Mouse (Mus musculus) kidney, adult 2 months (tissue): ENCODE data around the gene BC016579. TPM values are rescaled to one million over a fixed set of nuclear protein-coding genes. Genes with fewer than 3 reads are reported as not detected.

ENCODE experiments used
- DNase-seq: peaks from one replicate; pipeline ENCODE4 v3.0.0; 2021
- H3K27ac ChIP-seq: fragments of 200-500 bp; 2 replicates; pipeline ENCODE4 v1.5.1; 2012; ENCODE audit warnings: low read depth, low read length, control low read depth, inconsistent platforms; ENCODE audit not compliant: insufficient read depth
- H3K27me3 ChIP-seq: fragments of 200-500 bp; replicated peaks from 2 replicates; pipeline ENCODE4 v1.6.1; 2012; ENCODE audit warnings: mild to moderate bottlenecking, moderate library complexity, low read length, inconsistent platforms; ENCODE audit not compliant: control insufficient read depth, insufficient read depth
- H3K36me3 ChIP-seq: fragments of 200-500 bp; 2 replicates; pipeline ENCODE4 v1.6.1; 2012; ENCODE audit warnings: mild to moderate bottlenecking, moderate library complexity, low read length, inconsistent platforms; ENCODE audit not compliant: control insufficient read depth, insufficient read depth
- H3K4me1 ChIP-seq: fragments of 200-500 bp; 2 replicates; pipeline ENCODE4 v1.6.1; 2011; ENCODE audit warnings: low read length; ENCODE audit not compliant: control insufficient read depth, insufficient read depth
- H3K4me3 ChIP-seq: fragments of 200-500 bp; 2 replicates; pipeline ENCODE4 v1.5.1; 2011; ENCODE audit warnings: mild to moderate bottlenecking, low read depth, low read length, control low read depth; ENCODE audit not compliant: insufficient read depth
- CTCF ChIP-seq: fragments of 200-500 bp; conservative IDR thresholded peaks from 2 replicates; pipeline ENCODE4 v1.5.1; 2011; ENCODE audit warnings: low read depth, mild to moderate bottlenecking, control low read depth, low read length, moderate library complexity, mixed read lengths; ENCODE audit not compliant: insufficient read depth, insufficient read length
- POLR2A ChIP-seq: fragments of 200-500 bp; IDR thresholded peaks from one replicate; pipeline ENCODE4 v1.6.1; 2011; ENCODE audit warnings: low read depth, low read length, control low read depth
- WGBS: fragments of 180-500 bp; shearing (Covaris S2); methylation state at CpG from one replicate; pipeline ENCODE4 v1.1.7; 2018; 5-methylcytosine and 5-hydroxymethylcytosine counted together
- polyA plus RNA-seq: library from polyadenylated mRNA; depleted of rRNA; stranded (reverse); fragments of >200 nt; gene quantifications from 2 replicates; pipeline ENCODE4 v1.2.3, GENCODE M21; 2012

Gene BC016579
- polyA plus RNA-seq, 1 experiment: 0.05 TPM

DNA sequence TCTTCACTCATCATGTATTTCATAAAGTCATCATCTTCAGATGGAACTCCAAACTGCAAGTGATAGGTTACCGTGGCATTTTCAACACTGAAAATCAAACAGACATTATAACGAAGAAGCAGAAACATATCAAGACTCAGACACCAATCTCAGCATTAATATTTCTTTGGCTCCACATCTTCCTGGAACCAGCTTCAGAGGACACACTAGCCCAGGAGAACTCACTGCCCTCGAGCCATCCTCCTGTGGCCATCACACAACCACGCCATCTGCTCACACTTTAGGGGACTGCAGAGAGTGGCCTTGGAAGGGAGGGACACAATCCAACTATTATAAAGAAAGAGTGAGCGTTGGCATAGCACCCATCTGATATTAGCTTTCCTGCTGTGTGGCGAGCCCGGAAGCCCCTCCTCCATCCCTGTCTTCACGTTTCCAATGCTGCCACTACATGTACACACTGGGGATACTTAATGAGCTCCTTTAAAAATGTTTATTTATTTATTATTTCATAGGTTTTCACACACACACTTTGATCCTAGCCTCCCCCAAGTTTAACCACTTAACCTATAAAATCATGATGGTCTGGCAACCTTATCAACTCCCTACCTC, 24.3 kb downstream of the BC016579 start:
- 73% methylated on average over 8 of the region's 8 CpGs for WGBS

GRCm38 (mm10) chr16:45625342-45625741, 28.5 kb downstream of the BC016579 start:
- H3K4me1 ChIP-seq: no peaks in the 10 kb centered on the region
- no peak for TF ChIP-seq POLR2A
- no peak for TF ChIP-seq CTCF
- 92% methylated on average over 2 of the region's 2 CpGs for WGBS
- no peak for DNase-seq
- no peaks in the 10 kb centered on the region for H3K27me3 ChIP-seq
- H3K4me3 ChIP-seq: no peak overlapping the region
- no peaks in the 10 kb centered on the region for H3K36me3 ChIP-seq
- H3K27ac ChIP-seq: no peak overlapping the region

More for the DNA sequence above, 24.3 kb downstream of the BC016579 start:
- Histone ChIP-seq H3K27ac (no peak overlapping the region), H3K36me3 (no peaks in the 10 kb centered on the region), H3K4me1 (no peaks in the 10 kb centered on the region), H3K27me3 (no peaks in the 10 kb centered on the region), H3K4me3 (no peak overlapping the region)
- no peak for DNase-seq
- TF ChIP-seq POLR2A: no peak
- TF ChIP-seq CTCF: no peak

- Histone ChIP-seq H3K27ac (no peak overlapping the region), H3K4me1 (no peaks in the 10 kb centered on the region), H3K36me3 (no peaks in the 10 kb centered on the region), H3K4me3 (no peak overlapping the region), H3K27me3 (no peaks in the 10 kb centered on the region)
- TF ChIP-seq POLR2A (no peak), CTCF (no peak)
- WGBS: 70% methylated on average over 2 of the region's 2 CpGs
- DNase-seq: no peak
These were observed 29.1 kb downstream of the BC016579 start for GRCm38 (mm10) chr16:45624791-45625190.

- Histone ChIP-seq H3K27ac (no peak overlapping the region), H3K4me1 (no peaks in the 10 kb centered on the region), H3K4me3 (no peak overlapping the region), H3K27me3 (no peaks in the 10 kb centered on the region), H3K36me3 (no peaks in the 10 kb centered on the region)
- TF ChIP-seq POLR2A (no peak), CTCF (no peak)
- WGBS: 86% methylated on average over 4 of the region's 4 CpGs
- DNase-seq: no peak
These were observed 30.6 kb downstream of the BC016579 start for GRCm38 (mm10) chr16:45623230-45623629.

GRCm38 (mm10) chr16:45619751-45620375, 34.0 kb downstream of the BC016579 start:
- 86% methylated on average over 8 of the region's 8 CpGs for WGBS
- Histone ChIP-seq H3K4me1 (no peaks in the 10 kb centered on the region), H3K4me3 (no peak overlapping the region), H3K27ac (no peak overlapping the region), H3K36me3 (no peaks in the 10 kb centered on the region), H3K27me3 (no peaks in the 10 kb centered on the region)
- no peak for DNase-seq
- TF ChIP-seq CTCF: no peak
- no peak for TF ChIP-seq POLR2A

DNA sequence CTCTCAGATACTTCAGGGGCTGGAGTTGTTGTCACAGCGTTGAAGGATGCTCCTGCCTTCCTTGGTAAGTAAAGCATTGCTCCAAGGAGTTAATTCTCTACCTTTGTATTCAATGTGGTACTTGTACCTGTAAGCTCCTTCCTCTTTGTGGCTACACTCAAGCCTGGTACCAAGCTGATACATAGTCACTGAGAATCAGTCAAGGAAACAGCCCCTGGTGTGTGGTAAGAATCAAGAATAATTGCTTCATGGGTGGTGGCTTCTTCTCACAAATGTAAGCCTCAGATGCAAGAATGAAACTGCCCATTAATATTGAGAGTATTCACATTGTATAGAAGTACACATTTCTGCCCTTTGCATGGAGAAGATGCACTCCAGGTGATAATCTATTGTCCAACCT, 37.9 kb downstream of the BC016579 start:
- no peaks in the 10 kb centered on the region for H3K4me1 ChIP-seq
- TF ChIP-seq CTCF: no peak
- no peak for TF ChIP-seq POLR2A
- no peaks in the 10 kb centered on the region for H3K36me3 ChIP-seq
- H3K27me3 ChIP-seq: no peaks in the 10 kb centered on the region
- 91% methylated on average over 1 of the region's 1 CpGs for whole genome bisulfite sequencing
- DNase-seq: no peak
- no peak overlapping the region for H3K27ac ChIP-seq
- H3K4me3 ChIP-seq: no peak overlapping the region

DNA sequence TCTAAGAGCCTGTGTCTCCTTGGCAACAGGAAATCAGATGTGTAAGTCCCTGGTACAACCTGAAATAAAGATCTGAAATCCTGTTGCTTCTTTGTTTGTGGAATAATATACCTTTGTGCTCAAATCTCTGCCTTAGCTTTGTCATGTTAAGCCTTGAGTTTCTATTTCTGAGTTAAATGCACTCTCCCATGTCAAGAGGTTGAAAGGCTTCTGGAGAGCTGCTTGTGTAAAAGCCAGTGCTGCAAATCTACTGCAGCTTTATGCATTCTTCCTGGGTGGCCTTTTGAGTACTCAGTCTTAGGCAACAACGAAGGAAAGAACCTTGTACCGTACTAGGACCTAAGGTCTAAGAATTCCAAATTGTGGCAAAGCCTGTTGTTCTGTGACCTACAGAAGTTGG, 40.6 kb downstream of the BC016579 start:
- Histone ChIP-seq H3K27me3 (no peaks in the 10 kb centered on the region), H3K4me1 (peaks cover 2% of the 10 kb centered on the region; the same call in 1 of the 2 replicates), H3K27ac (no peak overlapping the region), H3K4me3 (no peak overlapping the region), H3K36me3 (no peaks in the 10 kb centered on the region)
- 55% methylated on average over 2 of the region's 2 CpGs for WGBS
- DNase-seq: no peak
- TF ChIP-seq POLR2A: no peak
